Mouse (Mus musculus): Measurements from ENCODE around the gene Cdipt. TPM values are rescaled to one million over a fixed set of nuclear protein-coding genes. Genes with fewer than 3 reads are reported as not detected.

The Cdipt gene
- polyA plus RNA-seq, 1 experiment from 2014 or later = 39.5 TPM

DNA sequence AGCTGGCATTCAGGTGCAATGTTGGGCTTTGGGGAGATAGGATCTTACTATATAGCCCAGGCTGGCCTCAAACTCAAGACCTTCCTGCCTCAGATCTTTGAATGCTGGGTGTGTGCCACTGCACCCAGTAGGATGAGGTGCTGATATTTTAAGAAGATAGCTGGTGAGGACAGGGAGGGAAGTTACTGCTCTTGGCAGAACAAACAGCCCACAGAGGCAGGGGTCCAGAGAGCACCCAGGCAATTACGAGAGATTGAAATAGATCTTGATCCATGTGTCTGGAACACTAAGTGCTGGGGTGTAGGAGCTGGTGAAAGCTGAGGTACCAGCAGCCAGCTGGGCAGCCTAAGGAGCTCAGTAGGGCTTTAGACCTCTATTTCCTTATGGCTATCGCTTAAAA lies 5.9 kb downstream of the Cdipt start:
- Histone ChIP-seq H3K4me3 (ENCODE audit: low read depth, low read length) (no peak overlapping the region), H3K36me3 (ENCODE audit: control insufficient read depth, insufficient read depth) (peaks cover 17% of the 10 kb centered on the region), H3K4me2 (ENCODE audit: low read depth, low read length) (no peak overlapping the region), H3K4me1 (ENCODE audit: control insufficient read depth, low read depth, low read length) (peaks cover 15% of the 10 kb centered on the region), H3K9me3 (replicated peaks; ENCODE audit: control insufficient read depth, low read length) (no peaks in the 10 kb centered on the region), H3K9ac (ENCODE audit: low read depth, low read length) (no peak overlapping the region), H3K27ac (ENCODE audit: low read length) (no peak overlapping the region), H3K27me3 (ENCODE audit: control insufficient read depth, insufficient read depth, low read depth, low read length) (no peaks in the 10 kb centered on the region)
- 68% methylated on average over 2 of the region's 2 CpGs for WGBS (ENCODE audit: insufficient replicate concordance)
- ATAC-seq (ENCODE audit: low read depth) = no peak

DNA sequence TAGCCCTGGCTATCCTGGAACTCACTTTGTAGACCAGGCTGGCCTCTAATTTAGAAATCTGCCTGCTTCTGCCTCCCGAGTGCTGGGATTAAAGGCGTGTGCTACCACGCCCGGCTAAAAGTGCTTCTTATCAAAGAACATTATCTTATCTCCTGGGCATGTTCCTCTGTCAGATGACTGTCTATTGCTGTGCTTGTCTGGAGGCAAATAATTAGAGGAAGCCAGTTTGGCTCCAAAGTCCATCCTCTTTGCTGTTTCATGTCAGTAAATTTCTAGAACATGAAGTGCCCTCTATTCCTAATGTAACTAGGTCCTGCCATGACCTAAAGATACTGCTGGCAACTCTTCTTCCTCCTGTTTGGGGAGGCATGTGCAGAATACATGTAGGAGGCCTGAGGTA lies 6.3 kb downstream of the Cdipt start:
- 46% methylated on average over 4 of the region's 4 CpGs for whole genome bisulfite sequencing (ENCODE audit: insufficient replicate concordance)
- H3K36me3 ChIP-seq (ENCODE audit: control insufficient read depth, insufficient read depth) = peaks cover 17% of the 10 kb centered on the region
- peaks cover 12% of the 10 kb centered on the region for H3K4me1 ChIP-seq (ENCODE audit: control insufficient read depth, low read depth, low read length)
- H3K9me3 ChIP-seq (replicated peaks; ENCODE audit: control insufficient read depth, low read length) = no peaks in the 10 kb centered on the region
- H3K27me3 ChIP-seq (ENCODE audit: control insufficient read depth, insufficient read depth, low read depth, low read length) = no peaks in the 10 kb centered on the region
- H3K27ac ChIP-seq (ENCODE audit: low read length) = no peak overlapping the region
- H3K4me3 ChIP-seq (ENCODE audit: low read depth, low read length) = no peak overlapping the region
- ATAC-seq (ENCODE audit: low read depth) = no peak
- no peak overlapping the region for H3K4me2 ChIP-seq (ENCODE audit: low read depth, low read length)
- no peak overlapping the region for H3K9ac ChIP-seq (ENCODE audit: low read depth, low read length)

DNA sequence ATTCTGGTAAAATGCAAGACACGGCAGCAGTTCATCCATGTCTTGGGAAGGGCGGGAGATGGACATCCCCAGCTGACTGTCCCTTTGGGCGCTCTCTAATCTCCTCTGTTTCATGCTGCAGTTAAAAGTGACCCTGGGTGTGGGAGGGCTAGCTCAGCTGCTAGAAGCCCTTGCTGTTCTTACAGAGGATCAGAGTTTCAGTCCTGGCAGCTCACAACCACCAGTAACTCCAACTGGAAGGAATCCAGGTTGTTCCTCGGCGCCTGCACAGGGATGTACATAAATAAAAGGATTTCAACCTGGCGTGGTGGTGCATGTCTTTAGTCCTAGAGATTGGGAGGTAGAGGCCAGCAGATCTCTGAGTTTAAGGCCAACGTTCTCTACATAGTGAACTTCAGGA lies 7.4 kb downstream of the Cdipt start:
- Histone ChIP-seq H3K36me3 (ENCODE audit: control insufficient read depth, insufficient read depth) (peaks cover 17% of the 10 kb centered on the region), H3K4me2 (ENCODE audit: low read depth, low read length) (no peak overlapping the region), H3K27me3 (ENCODE audit: control insufficient read depth, insufficient read depth, low read depth, low read length) (no peaks in the 10 kb centered on the region), H3K9ac (ENCODE audit: low read depth, low read length) (no peak overlapping the region), H3K4me3 (ENCODE audit: low read depth, low read length) (no peak overlapping the region), H3K4me1 (ENCODE audit: control insufficient read depth, low read depth, low read length) (peaks cover 4% of the 10 kb centered on the region), H3K9me3 (replicated peaks; ENCODE audit: control insufficient read depth, low read length) (no peaks in the 10 kb centered on the region), H3K27ac (ENCODE audit: low read length) (no peak overlapping the region)
- 76% methylated on average over 7 of the region's 7 CpGs for WGBS (ENCODE audit: insufficient replicate concordance)
- ATAC-seq (ENCODE audit: low read depth) = no peak

DNA sequence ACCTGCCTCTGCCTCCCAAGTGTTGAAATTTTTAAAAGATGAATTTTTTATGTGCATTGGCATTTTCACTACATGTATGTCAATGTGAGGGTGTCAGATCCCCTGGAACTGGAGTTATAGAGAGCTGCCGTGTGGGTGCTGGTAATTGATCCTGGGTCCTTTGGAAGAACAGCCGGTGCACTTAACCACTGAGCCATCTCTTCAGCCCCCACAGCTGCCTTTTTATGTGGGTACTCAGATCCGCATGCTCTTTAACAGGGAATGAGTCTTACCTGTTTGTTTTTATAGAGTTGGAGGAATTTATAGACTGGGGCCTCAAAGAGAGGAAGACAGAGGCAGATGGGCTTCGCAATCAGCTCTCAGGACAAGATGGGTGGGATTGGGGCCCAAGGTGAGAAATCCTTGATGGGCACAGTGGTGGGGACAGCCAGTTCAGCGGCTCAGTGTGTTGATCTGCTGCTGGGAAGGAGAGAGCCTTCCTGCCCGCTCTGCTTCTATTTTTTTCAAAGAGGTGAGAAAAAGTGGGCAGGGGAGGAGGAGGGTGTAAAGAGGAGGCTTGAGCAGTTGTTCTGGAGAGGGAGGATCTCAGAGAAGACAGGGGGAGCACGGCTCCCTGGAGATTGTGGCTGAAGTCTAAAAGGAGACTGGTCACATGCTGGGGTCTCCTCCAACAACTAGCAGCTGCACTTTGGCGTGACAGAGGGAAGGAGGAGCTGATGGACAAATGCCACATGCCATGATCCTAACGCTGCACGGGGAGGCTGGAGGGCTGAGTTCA lies 9.1 kb downstream of the Cdipt start:
- no peak overlapping the region for H3K27ac ChIP-seq (ENCODE audit: low read length)
- H3K4me1 ChIP-seq (ENCODE audit: control insufficient read depth, low read depth, low read length) = no peaks in the 10 kb centered on the region; the same call in 1 of the 2 replicates
- H3K4me2 ChIP-seq (ENCODE audit: low read depth, low read length) = no peak overlapping the region
- H3K9ac ChIP-seq (ENCODE audit: low read depth, low read length) = no peak overlapping the region
- no peaks in the 10 kb centered on the region for H3K27me3 ChIP-seq (ENCODE audit: control insufficient read depth, insufficient read depth, low read depth, low read length)
- H3K36me3 ChIP-seq (ENCODE audit: control insufficient read depth, insufficient read depth) = peaks cover 4% of the 10 kb centered on the region
- WGBS (ENCODE audit: insufficient replicate concordance) = 50% methylated on average over 10 of the region's 10 CpGs
- no peak for ATAC-seq (ENCODE audit: low read depth)
- no peaks in the 10 kb centered on the region for H3K9me3 ChIP-seq (replicated peaks; ENCODE audit: control insufficient read depth, low read length)
- no peak overlapping the region for H3K4me3 ChIP-seq (ENCODE audit: low read depth, low read length)

DNA sequence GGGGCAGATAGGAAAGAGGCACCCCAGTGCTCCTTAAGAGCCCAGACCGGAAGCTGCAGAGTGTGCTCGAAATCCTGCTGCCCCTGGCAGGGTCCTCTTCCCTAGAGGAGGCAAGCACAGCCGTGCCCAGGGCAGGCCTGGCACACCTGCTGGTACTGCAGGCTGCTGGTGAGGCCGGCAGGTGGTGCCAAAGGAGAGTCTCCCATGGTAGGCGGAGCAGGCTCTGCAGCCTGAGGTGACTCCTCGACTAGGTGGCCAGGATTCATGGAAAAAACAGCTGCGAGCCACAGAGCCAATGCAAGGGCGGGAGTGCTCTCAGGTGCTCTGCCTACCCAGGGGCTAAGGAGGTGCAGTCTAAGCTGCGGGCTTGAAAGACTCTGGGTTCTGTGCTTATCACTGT lies 10.6 kb downstream of the Cdipt start:
- WGBS (ENCODE audit: insufficient replicate concordance) = 47% methylated on average over 9 of the region's 9 CpGs
- no peak overlapping the region for H3K27ac ChIP-seq (ENCODE audit: low read length)
- ATAC-seq (ENCODE audit: low read depth) = no peak

DNA sequence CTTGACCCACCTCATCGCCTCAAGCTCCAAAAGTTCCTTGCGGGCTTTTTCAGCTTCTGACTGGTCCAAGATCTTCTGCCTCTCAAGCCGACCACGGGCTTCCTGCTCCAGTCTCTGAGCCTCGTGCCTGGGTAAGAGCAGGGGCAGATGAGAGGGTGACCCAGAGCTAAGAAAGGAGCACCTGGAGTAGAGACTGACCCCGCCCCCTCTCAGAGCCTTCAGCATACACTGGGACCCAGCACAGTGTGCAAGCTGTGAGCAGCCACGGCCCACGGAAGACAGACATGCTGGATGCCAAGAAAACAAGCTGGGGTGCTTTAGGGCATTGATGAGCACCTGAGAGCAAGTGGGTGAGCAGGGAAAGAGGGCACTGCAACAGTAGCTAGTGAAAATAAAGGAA lies 13.1 kb downstream of the Cdipt start:
- WGBS (ENCODE audit: insufficient replicate concordance) = 54% methylated on average over 8 of the region's 8 CpGs
- no peak for ATAC-seq (ENCODE audit: low read depth)

More for the DNA sequence above, 10.6 kb downstream of the Cdipt start:
- no peak overlapping the region for H3K4me3 ChIP-seq (ENCODE audit: low read depth, low read length)
- H3K36me3 ChIP-seq (ENCODE audit: control insufficient read depth, insufficient read depth) = no peaks in the 10 kb centered on the region
- H3K27me3 ChIP-seq (ENCODE audit: control insufficient read depth, insufficient read depth, low read depth, low read length) = no peaks in the 10 kb centered on the region
- H3K9me3 ChIP-seq (replicated peaks; ENCODE audit: control insufficient read depth, low read length) = no peaks in the 10 kb centered on the region
- H3K4me2 ChIP-seq (ENCODE audit: low read depth, low read length) = no peak overlapping the region
- H3K9ac ChIP-seq (ENCODE audit: low read depth, low read length) = no peak overlapping the region
- no peaks in the 10 kb centered on the region; the same call in 1 of the 2 replicates for H3K4me1 ChIP-seq (ENCODE audit: control insufficient read depth, low read depth, low read length)

DNA sequence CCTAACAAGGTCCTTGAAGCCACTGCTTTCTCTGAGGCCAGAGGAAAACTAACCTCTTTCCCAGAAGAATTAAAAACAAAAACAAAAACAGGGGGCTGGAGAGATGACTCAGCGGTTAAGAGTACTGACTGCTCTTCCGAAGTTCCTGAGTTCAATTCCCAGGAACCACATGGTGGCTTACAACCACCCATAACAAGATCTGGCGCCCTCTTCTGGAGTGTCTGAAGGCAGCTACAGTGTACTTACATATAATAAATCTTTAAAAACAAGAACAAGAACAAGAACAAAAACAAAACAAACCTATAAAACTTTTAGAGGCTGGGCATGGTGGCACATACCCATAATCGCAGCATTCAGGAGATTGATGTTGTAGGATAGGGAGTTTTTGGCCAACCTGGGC lies 20.7 kb downstream of the Cdipt start:
- Histone ChIP-seq H3K36me3 (ENCODE audit: control insufficient read depth, insufficient read depth) (no peaks in the 10 kb centered on the region), H3K27me3 (ENCODE audit: control insufficient read depth, insufficient read depth, low read depth, low read length) (no peaks in the 10 kb centered on the region), H3K4me3 (ENCODE audit: low read depth, low read length) (no peak overlapping the region), H3K9me3 (replicated peaks; ENCODE audit: control insufficient read depth, low read length) (no peaks in the 10 kb centered on the region), H3K4me2 (ENCODE audit: low read depth, low read length) (no peak overlapping the region), H3K27ac (ENCODE audit: low read length) (no peak overlapping the region), H3K9ac (ENCODE audit: low read depth, low read length) (no peak overlapping the region), H3K4me1 (ENCODE audit: control insufficient read depth, low read depth, low read length) (no peaks in the 10 kb centered on the region)
- 74% methylated on average over 4 of the region's 4 CpGs for WGBS (ENCODE audit: insufficient replicate concordance)
- no peak for ATAC-seq (ENCODE audit: low read depth)

More for the DNA sequence above, 13.1 kb downstream of the Cdipt start:
- Histone ChIP-seq H3K4me1 (ENCODE audit: control insufficient read depth, low read depth, low read length) (no peaks in the 10 kb centered on the region), H3K27ac (ENCODE audit: low read length) (no peak overlapping the region), H3K4me2 (ENCODE audit: low read depth, low read length) (no peak overlapping the region), H3K4me3 (ENCODE audit: low read depth, low read length) (no peak overlapping the region), H3K9me3 (replicated peaks; ENCODE audit: control insufficient read depth, low read length) (no peaks in the 10 kb centered on the region), H3K27me3 (ENCODE audit: control insufficient read depth, insufficient read depth, low read depth, low read length) (no peaks in the 10 kb centered on the region), H3K9ac (ENCODE audit: low read depth, low read length) (no peak overlapping the region), H3K36me3 (ENCODE audit: control insufficient read depth, insufficient read depth) (no peaks in the 10 kb centered on the region)

DNA sequence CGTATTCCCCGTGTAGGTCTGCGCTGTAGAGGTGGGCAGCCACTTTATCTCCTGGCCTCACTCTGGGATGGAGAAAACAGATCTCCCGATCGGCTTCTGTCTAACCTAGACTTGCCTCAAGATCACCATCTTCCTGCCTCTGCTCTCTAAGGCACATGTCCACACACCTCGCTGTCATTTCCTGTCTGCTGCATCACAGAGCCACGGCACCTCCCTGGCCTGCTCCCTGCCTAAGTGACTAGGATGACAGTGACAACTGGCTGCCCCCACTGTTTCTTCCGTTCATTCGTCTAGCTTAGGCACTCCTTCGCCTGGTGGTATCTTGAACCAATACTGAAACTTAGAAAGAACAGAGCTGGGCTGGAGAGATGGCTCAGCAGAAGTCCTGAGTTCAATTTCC lies 23.9 kb downstream of the Cdipt start:
- Histone ChIP-seq H3K9me3 (replicated peaks; ENCODE audit: control insufficient read depth, low read length) (no peaks in the 10 kb centered on the region), H3K27ac (ENCODE audit: low read length) (no peak overlapping the region), H3K9ac (ENCODE audit: low read depth, low read length) (no peak overlapping the region), H3K4me2 (ENCODE audit: low read depth, low read length) (no peak overlapping the region), H3K4me1 (ENCODE audit: control insufficient read depth, low read depth, low read length) (no peaks in the 10 kb centered on the region), H3K36me3 (ENCODE audit: control insufficient read depth, insufficient read depth) (no peaks in the 10 kb centered on the region), H3K27me3 (ENCODE audit: control insufficient read depth, insufficient read depth, low read depth, low read length) (no peaks in the 10 kb centered on the region), H3K4me3 (ENCODE audit: low read depth, low read length) (no peak overlapping the region)
- WGBS (ENCODE audit: insufficient replicate concordance) = 52% methylated on average over 10 of the region's 10 CpGs
- ATAC-seq (ENCODE audit: low read depth) = no peak

DNA sequence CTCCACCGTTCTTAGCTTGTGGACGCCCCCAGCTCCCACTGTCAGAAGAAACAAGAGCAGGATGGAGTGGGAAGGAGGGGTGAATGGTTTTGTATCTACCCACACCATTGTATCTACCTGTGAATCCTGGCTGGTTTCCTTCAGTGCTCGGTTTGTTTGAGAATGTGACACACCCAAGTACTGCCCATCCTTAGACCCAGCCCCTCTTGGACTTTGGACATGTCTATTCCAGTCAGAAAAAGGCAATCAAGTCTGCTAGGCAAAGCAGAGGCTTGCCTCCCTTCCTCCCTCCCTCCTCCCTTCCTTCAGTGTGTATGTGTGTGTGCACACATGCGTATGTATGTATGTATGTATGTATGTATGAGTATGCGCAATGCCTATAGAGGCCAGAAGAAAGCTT lies 27.9 kb downstream of the Cdipt start:
- no peak for ATAC-seq (ENCODE audit: low read depth)
- H3K4me2 ChIP-seq (ENCODE audit: low read depth, low read length) = no peak overlapping the region
- 70% methylated on average over 5 of the region's 5 CpGs for WGBS (ENCODE audit: insufficient replicate concordance)

More for the DNA sequence above, 27.9 kb downstream of the Cdipt start:
- no peak overlapping the region for H3K9ac ChIP-seq (ENCODE audit: low read depth, low read length)
- no peak overlapping the region for H3K4me3 ChIP-seq (ENCODE audit: low read depth, low read length)
- H3K36me3 ChIP-seq (ENCODE audit: control insufficient read depth, insufficient read depth) = no peaks in the 10 kb centered on the region
- no peaks in the 10 kb centered on the region for H3K9me3 ChIP-seq (replicated peaks; ENCODE audit: control insufficient read depth, low read length)
- no peak overlapping the region for H3K27ac ChIP-seq (ENCODE audit: low read length)
- H3K27me3 ChIP-seq (ENCODE audit: control insufficient read depth, insufficient read depth, low read depth, low read length) = no peaks in the 10 kb centered on the region
- peaks cover 13% of the 10 kb centered on the region for H3K4me1 ChIP-seq (ENCODE audit: control insufficient read depth, low read depth, low read length)
